ENCODE assay signal across 10 mouse cellular contexts in the genomic region with DNA sequence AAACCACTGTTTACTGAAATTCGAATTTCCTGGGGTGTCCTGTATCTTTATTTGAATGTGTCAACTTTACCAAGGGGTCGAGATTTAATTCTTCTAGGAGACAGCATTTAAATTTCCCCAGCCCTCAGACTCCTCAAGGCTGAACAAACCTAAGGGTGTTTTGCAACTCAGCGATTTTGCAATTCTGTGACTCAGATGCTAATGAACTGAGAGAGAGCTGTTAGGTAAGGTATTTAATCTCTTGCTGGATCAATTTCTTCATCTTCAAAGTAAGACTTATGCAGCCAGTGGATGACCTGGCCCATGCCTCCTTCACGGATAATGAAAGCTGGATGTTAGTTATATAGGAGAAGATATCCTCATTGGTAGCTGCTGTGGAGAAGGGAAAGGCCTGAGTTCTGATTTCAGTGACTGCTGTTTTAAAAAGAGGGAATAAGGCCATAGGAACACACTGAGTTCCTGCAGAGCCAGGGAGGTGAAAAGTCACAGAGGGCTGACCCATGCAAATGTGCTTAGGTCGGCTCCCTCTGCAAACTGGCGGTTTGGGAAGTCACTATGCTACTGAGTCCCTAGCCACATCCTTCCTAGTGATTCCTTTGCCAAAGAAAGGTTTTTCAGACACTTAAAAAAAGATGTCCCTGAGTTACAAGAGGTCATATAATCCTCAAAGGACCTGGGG. TPM values are rescaled to one million over a fixed set of nuclear protein-coding genes. Genes with fewer than 3 reads are reported as not detected.
A peak's percentile ranks its signal among the peaks of the same experiment; 100 is the strongest.
DNase-seq lines count a peak whose midpoint lies in the region; ATAC-seq and TF ChIP-seq lines count a peak whose summit lies in the region.
"Had no signal": no experiment of that assay in that cellular context is flagged by ENCODE, and none has a peak within 500 bp of the region (broad histone marks: within the 10 kb centered on the region; RNA-seq: fewer than 3 reads in every experiment).

No protein-coding gene starts in this region.

- H3K36me3 ChIP-seq in megakaryocyte, embryonic 14.5 days (replicated peaks; ENCODE audit: low read length), result no peaks in the 10 kb centered on the region
- H3K36me3 ChIP-seq: limb, embryonic 13.5 days had no signal

- intact Hi-C loops in left cerebral cortex, postnatal 25 days (cut with DNase I), result no loop called here
- intact Hi-C loops in left cerebral cortex, adult 2 months (cut with DNase I), result no loop called here

- no peak for TF ChIP-seq POLR2A in cerebellum, adult 2 months (IDR thresholded peaks at IDR 0.05; ENCODE audit: borderline replicate concordance, insufficient read depth, low read length)

- no peak overlapping the region for H3K27ac ChIP-seq in left cerebral cortex, adult 2 months
- H3K27ac ChIP-seq in cerebellum, adult 2 months (ENCODE audit: insufficient read depth, low read length), result no peak overlapping the region
- H3K27ac ChIP-seq: limb, embryonic 13.5 days had no signal

- POLR2A ChIA-PET in Patski (lab: Charles Lee), result no interaction called here

- in situ Hi-C loops in Patski (cut with MboI; ENCODE audit: low pct_unique_long_range_greater_than_20kb), result no loop called here

- H3K27me3 ChIP-seq in Patski, result no peaks in the 10 kb centered on the region
- peaks cover 3% of the 10 kb centered on the region for H3K27me3 ChIP-seq in megakaryocyte, embryonic 14.5 days (replicated peaks)
- no peaks in the 10 kb centered on the region for H3K27me3 ChIP-seq in cerebellum, adult 2 months (ENCODE audit: control insufficient read depth, insufficient read depth, low read length)
- H3K27me3 ChIP-seq: limb, embryonic 13.5 days had no signal

- 47% methylated on average over 6 of the region's 6 CpGs for WGBS in cerebellum, adult 2 months

- CTCF ChIA-PET in Patski (lab: Charles Lee), result interaction anchor here (1.4 to 3.1 kb wide), 2 partner anchors 13 to 16 kb away, joined by 3 to 9 read pairs; no protein-coding TSS in a partner anchor

- H3K4me1 ChIP-seq in megakaryocyte, embryonic 14.5 days, result peaks cover 48% of the 10 kb centered on the region
- no peaks in the 10 kb centered on the region for H3K4me1 ChIP-seq in cerebellum, adult 2 months (ENCODE audit: control insufficient read depth, insufficient read depth, low read length)
- H3K4me1 ChIP-seq: limb, embryonic 13.5 days had no signal

- peak overlapping the region; percentile 35 for H3K4me3 ChIP-seq in megakaryocyte, embryonic 14.5 days (replicated peaks)
- H3K4me3 ChIP-seq in left cerebral cortex, adult 2 months, result no peak overlapping the region
- H3K4me3 ChIP-seq in cerebellum, adult 2 months (replicated peaks; ENCODE audit: insufficient read depth, low read depth, low read length), result no peak overlapping the region
- H3K4me3 ChIP-seq: limb, embryonic 13.5 days had no signal

- no peak for TF ChIP-seq CTCF in Patski (IDR thresholded peaks at IDR 0.05)
- TF ChIP-seq CTCF in left cerebral cortex, adult 2 months (IDR thresholded peaks at IDR 0.05), result no peak
- TF ChIP-seq CTCF in cerebellum, adult 2 months (IDR thresholded peaks at IDR 0.05; ENCODE audit: borderline replicate concordance, insufficient read depth, low read depth, low read length), result no peak

- peak; percentile 38 for DNase-seq in kidney, postnatal 14 days
- no peak for DNase-seq in kidney, postnatal 10 days
- DNase-seq in Patski (ENCODE audit: low read depth, low spot score), result no peak
- DNase-seq in left cerebral cortex, postnatal 25 days (ENCODE audit: low spot score in 2 of 2), result no peak
- no peak for DNase-seq in left cerebral cortex, adult 2 months (ENCODE audit: extremely low spot score in 1 of 2, low spot score in 2 of 2)
- no peak for DNase-seq in cerebellum, adult 2 months
- DNase-seq: right cerebral cortex, postnatal 25 days had no signal

- peaks cover 4% of the 10 kb centered on the region; the same call in 1 of the 2 replicates for H3K9me3 ChIP-seq in megakaryocyte, embryonic 14.5 days
- H3K9me3 ChIP-seq: limb, embryonic 13.5 days had no signal

- ATAC-seq in Patski, result peak; percentile 86
- ATAC-seq in hematopoietic stem cell, adult 5-6 weeks (replicated peaks in 1 of 2; ENCODE audit: insufficient read depth in 1 of 2, low FRiP score in 2 of 2, low TSS enrichment in 1 of 2, low read depth in 1 of 2, poor library complexity in 2 of 2, severe bottlenecking in 2 of 2), result peak; percentile 32 to 51; a peak in 2 of 4 replicates

RNA-seq across cellular contexts. Expression of a gene that starts 8.5 kb away (rescaled TPM):
- 31.4 TPM for polyA plus RNA-seq in Patski (2021)
- total RNA-seq in hematopoietic stem cell, adult 5-6 weeks (2017), result 14.4 and 15.1 TPM in 2 replicates
- polyA plus RNA-seq in megakaryocyte, embryonic 14.5 days (2012; ENCODE audit: insufficient read depth, low replicate concordance), result 20.3 and 75.7 TPM in 2 replicates
- total RNA-seq in left cerebral cortex, postnatal 25 days (2021), result 100 to 1,000 TPM; 227 to 240 TPM
- 100 to 1,000 TPM; 222 to 227 TPM for total RNA-seq in left cerebral cortex, adult 2 months (2021)
- polyA plus RNA-seq in cerebellum, adult 2 months (2012; rRNA removed), result 27.3 and 28.4 TPM in 2 replicates

RNA-seq across cellular contexts. Expression of a gene that starts 53.3 kb away (rescaled TPM):
- polyA plus RNA-seq in Patski (2021), result 0.59 TPM
- total RNA-seq in hematopoietic stem cell, adult 5-6 weeks (2017), result 3.8 and 11.2 TPM in 2 replicates
- 6.5 and 7.6 TPM in 2 replicates for polyA plus RNA-seq in megakaryocyte, embryonic 14.5 days (2012; ENCODE audit: insufficient read depth, low replicate concordance)
- 1 to 10 TPM; 4.0 to 4.8 TPM for total RNA-seq in left cerebral cortex, postnatal 25 days (2021)
- 1 to 10 TPM; 3.8 to 5.3 TPM for total RNA-seq in left cerebral cortex, adult 2 months (2021)
- 4.9 and 5.0 TPM in 2 replicates for polyA plus RNA-seq in cerebellum, adult 2 months (2012; rRNA removed)

Comparison
In these comparisons a context has a peak if more than half of its experiments do, and no peak if none do; other contexts are left out.
1. RNA of a gene that starts 8.5 kb away (total RNA-seq): 227 to 240 TPM in left cerebral cortex, postnatal 25 days and 222 to 227 TPM in left cerebral cortex, adult 2 months; 14.4 to 15.1 TPM in hematopoietic stem cell, adult 5-6 weeks; every median in the first group is over 10 times any median in the second.